Mouse (Mus musculus): Measurements from ENCODE around the gene AW551984. TPM values are rescaled to one million over a fixed set of nuclear protein-coding genes. Genes with fewer than 3 reads are reported as not detected.

The AW551984 gene
- 1 to 10 TPM; 2.6 to 9.4 (median 6.5) TPM for total RNA-seq (2022)

GRCm38 (mm10) chr9:39603999-39604453 lies at the start of gene AW551984:
AW551984 (minus strand) TSS chr9:39604403.
- DNase-seq (ENCODE audit: low spot score in 2 of 2): no peak

- no peak for DNase-seq (ENCODE audit: low spot score in 2 of 2)
Observed at GRCm38 (mm10) chr9:39647382-39647781, 43.2 kb upstream of the AW551984 start.

GRCm38 (mm10) chr9:39644785-39645184 lies 40.6 kb upstream of the AW551984 start, which contains the start of gene Olfr961:
Olfr961 (plus strand) TSS chr9:39645085.
- no peak for DNase-seq (ENCODE audit: low spot score in 2 of 2)

GRCm38 (mm10) chr9:39633913-39634594 lies 29.9 kb upstream of the AW551984 start:
- DNase-seq (ENCODE audit: low spot score in 2 of 2): peak in 1 of 2 experiments; percentile 15

- DNase-seq (ENCODE audit: low spot score in 2 of 2): no peak
Observed at GRCm38 (mm10) chr9:39629069-39629468, 24.9 kb upstream of the AW551984 start.

- DNase-seq (ENCODE audit: low spot score in 2 of 2): no peak
Observed at GRCm38 (mm10) chr9:39624711-39625110, 20.5 kb upstream of the AW551984 start.

- DNase-seq (ENCODE audit: low spot score in 2 of 2): no peak
Observed at GRCm38 (mm10) chr9:39623783-39624182, 19.6 kb upstream of the AW551984 start.

- no peak for DNase-seq (ENCODE audit: low spot score in 2 of 2)
Observed at GRCm38 (mm10) chr9:39621073-39621472, 16.9 kb upstream of the AW551984 start, which contains the start of gene Olfr960. Olfr960 (plus strand) TSS chr9:39621373.

GRCm38 (mm10) chr9:39611953-39612352 lies 7.8 kb upstream of the AW551984 start:
- no peak for DNase-seq (ENCODE audit: low spot score in 2 of 2)

GRCm38 (mm10) chr9:39610355-39610754 lies 6.2 kb upstream of the AW551984 start, which contains the start of gene Olfr148:
Olfr148 (plus strand) TSS chr9:39610655.
- DNase-seq (ENCODE audit: low spot score in 2 of 2): no peak

GRCm38 (mm10) chr9:39608497-39608896 lies 4.3 kb upstream of the AW551984 start:
- no peak for DNase-seq (ENCODE audit: low spot score in 2 of 2)

GRCm38 (mm10) chr9:39603333-39603845 lies 814 bp downstream of the AW551984 start:
- DNase-seq (ENCODE audit: low spot score in 2 of 2): no peak

GRCm38 (mm10) chr9:39602536-39603332 lies 1.5 kb downstream of the AW551984 start:
- DNase-seq (ENCODE audit: low spot score in 2 of 2): peak in 1 of 2 experiments; percentile 7

GRCm38 (mm10) chr9:39577050-39577449 lies 27.2 kb downstream of the AW551984 start:
- no peak for DNase-seq (ENCODE audit: low spot score in 2 of 2)

GRCm38 (mm10) chr9:39575469-39575868 lies 28.7 kb downstream of the AW551984 start, which contains the start of gene Olfr959:
Olfr959 (minus strand) TSS chr9:39575569.
- DNase-seq (ENCODE audit: low spot score in 2 of 2): no peak

GRCm38 (mm10) chr9:39558349-39558647 lies 45.9 kb downstream of the AW551984 start:
- DNase-seq (ENCODE audit: low spot score in 2 of 2): no peak

- DNase-seq (ENCODE audit: low spot score in 2 of 2): peak in 1 of 2 experiments; percentile 15
Observed at GRCm38 (mm10) chr9:39557529-39558348, 46.5 kb downstream of the AW551984 start.

- DNase-seq (ENCODE audit: low spot score in 2 of 2): no peak
Observed at GRCm38 (mm10) chr9:39553946-39554345, 50.3 kb downstream of the AW551984 start, which contains the start of gene Olfr958. Olfr958 (minus strand) TSS chr9:39554054.

GRCm38 (mm10) chr9:39550806-39551205 lies 53.4 kb downstream of the AW551984 start:
- DNase-seq (ENCODE audit: low spot score in 2 of 2): no peak

Measured in left cerebral cortex, adult 8-10 months (tissue).